Mouse (Mus musculus) CD8-positive naive resting alpha-beta T cell, adult 57 days (primary cell): ENCODE data around the gene Faim2. TPM values are rescaled to one million over a fixed set of nuclear protein-coding genes. Genes with fewer than 3 reads are reported as not detected.

ENCODE experiments used
- total RNA-seq: library from RNA; stranded (reverse); gene quantifications from one replicate; pipeline ENCODE4 v1.2.4, GENCODE M21; 2023

Faim2 gene
- total RNA-seq: not detected

GRCm38 (mm10) chr15:99527629-99528353, at the start of gene Faim2:
Gene Faim2, minus strand, starts transcription at chr15:99528165.

GRCm38 (mm10) chr15:99474576-99474926, 53.4 kb downstream of the Faim2 start, which contains the start of gene Bcdin3d:
Gene Bcdin3d, minus strand, starts transcription at chr15:99474730.

GRCm38 (mm10) chr15:99457606-99458401, 70.2 kb downstream of the Faim2 start, which contains the start of gene Nckap5l:
Gene Nckap5l, minus strand, starts transcription at chr15:99457748.

Other genes with a start within 250 kb of the Faim2 start
- 15.1 TPM for gene Prpf40b, start 233.1 kb downstream of the Faim2 start, total RNA-seq
- not detected for gene Fam186b, start 232.3 kb downstream of the Faim2 start, total RNA-seq
- 39.3 TPM for gene Fmnl3, start 157.7 kb downstream of the Faim2 start, total RNA-seq
- 359 TPM for gene Tmbim6, start 135.3 kb downstream of the Faim2 start, total RNA-seq
- 46.4 TPM for gene Nckap5l, start 70.4 kb downstream of the Faim2 start, total RNA-seq
- 6.3 TPM for gene Bcdin3d, start 53.4 kb downstream of the Faim2 start, total RNA-seq
- gene Aqp2, start 50.9 kb upstream of the Faim2 start, total RNA-seq: not detected
- gene Aqp5, start 62.6 kb upstream of the Faim2 start, total RNA-seq: not detected
- not detected for gene Aqp6, start 73.2 kb upstream of the Faim2 start, total RNA-seq
- gene Racgap1, start 123.5 kb upstream of the Faim2 start, total RNA-seq: 64.1 TPM
- gene Asic1, start 142.2 kb upstream of the Faim2 start, total RNA-seq: 0.31 TPM
- gene Smarcd1, start 174.0 kb upstream of the Faim2 start, total RNA-seq: 45.3 TPM
- 4.8 TPM for gene Gm17349, start 177.3 kb upstream of the Faim2 start, total RNA-seq
- gene Gpd1, start 189.3 kb upstream of the Faim2 start, total RNA-seq: 0.52 TPM
- gene Cox14, start 197.5 kb upstream of the Faim2 start, total RNA-seq: 51.3 TPM
- gene Cers5, start 244.7 kb upstream of the Faim2 start, total RNA-seq: 54.6 TPM